Mouse (Mus musculus): ENCODE data around the gene Olfr125. TPM values are rescaled to one million over a fixed set of nuclear protein-coding genes. Genes with fewer than 3 reads are reported as not detected.

Olfr125 gene
- not detected in 2 replicates for polyA plus RNA-seq (2012; rRNA removed)

DNA sequence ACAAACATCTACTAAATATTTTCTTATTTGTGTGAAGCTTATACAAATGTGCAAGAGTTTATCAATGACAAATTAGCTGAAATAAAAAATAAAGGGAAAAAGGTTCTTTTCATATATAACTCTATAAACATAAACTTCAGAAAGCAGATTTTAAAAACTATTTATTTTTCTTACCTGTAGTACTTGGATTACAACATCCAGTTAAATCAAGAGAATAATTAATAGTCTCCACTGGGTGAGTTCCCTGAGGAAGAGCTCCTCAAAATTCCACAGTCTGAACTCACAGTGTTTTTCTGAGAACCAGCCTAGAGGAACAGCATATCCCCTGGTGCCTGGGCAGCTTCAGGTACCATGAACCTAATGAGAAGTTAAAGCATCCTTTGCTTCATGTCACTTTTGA lies at the start of gene Olfr125:
Gene Olfr125, plus strand, starts transcription at position 301 of the 400 bp plus-strand sequence.

DNA sequence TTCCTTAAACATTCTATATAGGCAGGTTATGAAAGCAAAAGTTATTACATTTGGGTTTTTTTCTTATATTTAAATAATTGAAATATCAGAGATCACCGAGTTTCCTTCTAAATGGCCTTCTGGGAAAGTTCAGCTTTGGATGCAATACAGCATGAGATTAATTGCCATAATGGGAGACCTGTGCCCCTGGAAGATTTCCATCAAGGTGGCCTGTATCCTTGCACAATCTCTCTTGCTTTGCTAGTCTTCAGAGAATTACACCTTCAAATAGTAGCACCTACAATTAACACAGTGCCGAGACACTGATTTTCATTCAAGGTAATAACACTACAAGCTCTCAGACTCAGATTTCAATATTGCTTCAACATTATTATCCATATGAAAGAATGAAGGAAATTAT lies 39.5 kb upstream of the Olfr125 start, which contains the start of gene Olfr123:
Gene Olfr123, plus strand, starts transcription at position 301 of the 400 bp plus-strand sequence.

DNA sequence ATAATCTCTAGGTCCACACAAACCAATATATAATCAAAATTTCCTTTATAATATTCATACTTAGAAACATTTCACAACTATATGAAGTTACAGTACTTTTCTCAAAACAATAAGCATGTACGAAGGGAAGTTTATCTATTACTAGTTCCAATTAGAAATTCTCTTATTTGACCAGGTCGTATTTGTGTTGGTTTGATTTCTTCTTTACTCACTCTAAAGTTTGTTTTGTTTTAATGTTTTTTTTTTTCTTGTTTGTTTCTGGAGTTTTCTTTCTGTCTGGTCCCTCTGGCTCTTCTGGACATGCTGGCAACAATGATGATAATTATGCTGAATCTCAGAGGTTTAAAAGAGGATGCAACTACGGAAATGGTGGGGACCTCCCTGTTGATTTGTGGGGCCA lies 33.2 kb upstream of the Olfr125 start, which contains the start of gene Olfr124:
Gene Olfr124, plus strand, starts transcription at position 301 of the 400 bp plus-strand sequence.

DNA sequence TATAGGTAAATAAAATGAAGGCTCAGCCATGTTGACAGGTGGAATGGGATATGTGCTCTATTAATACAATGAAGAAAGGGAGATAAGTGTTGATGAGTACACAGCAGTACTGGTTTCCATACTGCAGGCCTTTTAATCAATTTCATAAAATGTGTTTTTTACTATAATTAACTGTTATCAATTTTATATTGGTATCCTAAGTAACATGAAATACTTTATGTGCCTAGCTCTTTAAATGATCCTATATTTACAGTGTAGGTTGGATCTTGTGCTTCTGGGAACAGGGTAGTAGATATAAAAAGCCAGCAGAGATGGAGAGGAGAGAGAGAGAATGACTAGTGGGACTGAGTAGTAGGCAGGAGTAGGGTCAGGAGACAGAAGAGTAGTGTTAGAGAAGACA lies 14.4 kb downstream of the Olfr125 start, which contains the start of gene Olfr126:
Gene Olfr126, plus strand, starts transcription at position 301 of the 400 bp plus-strand sequence.

Other genes with a start within 250 kb of the Olfr125 start
- gene Olfr114, start 240.2 kb upstream of the Olfr125 start, polyA plus RNA-seq (2012; rRNA removed) = not detected in 2 replicates
- not detected in 2 replicates for gene Olfr115, start 205.8 kb upstream of the Olfr125 start, polyA plus RNA-seq (2012; rRNA removed)
- gene Olfr116, start 205.8 kb upstream of the Olfr125 start, polyA plus RNA-seq (2012; rRNA removed) = not detected in 2 replicates
- not detected in 2 replicates for gene Olfr117, start 169.2 kb upstream of the Olfr125 start, polyA plus RNA-seq (2012; rRNA removed)
- gene Olfr118, start 166.0 kb upstream of the Olfr125 start, polyA plus RNA-seq (2012; rRNA removed) = not detected in 2 replicates
- not detected in 2 replicates for gene Olfr119, start 136.4 kb upstream of the Olfr125 start, polyA plus RNA-seq (2012; rRNA removed)
- gene Olfr120, start 111.1 kb upstream of the Olfr125 start, polyA plus RNA-seq (2012; rRNA removed) = not detected in 2 replicates
- gene Olfr121, start 84.1 kb upstream of the Olfr125 start, polyA plus RNA-seq (2012; rRNA removed) = not detected in 2 replicates
- not detected in 2 replicates for gene Olfr122, start 64.3 kb upstream of the Olfr125 start, polyA plus RNA-seq (2012; rRNA removed)
- gene Olfr123, start 39.4 kb upstream of the Olfr125 start, polyA plus RNA-seq (2012; rRNA removed) = not detected in 2 replicates
- gene Olfr124, start 33.1 kb upstream of the Olfr125 start, polyA plus RNA-seq (2012; rRNA removed) = not detected in 2 replicates
- gene Olfr126, start 14.5 kb downstream of the Olfr125 start, polyA plus RNA-seq (2012; rRNA removed) = not detected in 2 replicates
- gene Olfr127, start 67.5 kb downstream of the Olfr125 start, polyA plus RNA-seq (2012; rRNA removed) = not detected in 2 replicates
- gene Olfr128, start 87.6 kb downstream of the Olfr125 start, polyA plus RNA-seq (2012; rRNA removed) = not detected in 2 replicates
- gene Olfr761, start 120.1 kb downstream of the Olfr125 start, polyA plus RNA-seq (2012; rRNA removed) = not detected in 2 replicates
- gene Olfr129, start 227.1 kb downstream of the Olfr125 start, polyA plus RNA-seq (2012; rRNA removed) = not detected in 2 replicates
- not detected in 2 replicates for gene Olfr130, start 231.0 kb downstream of the Olfr125 start, polyA plus RNA-seq (2012; rRNA removed)